Mouse (Mus musculus) 3134 (cell line): Measurements from ENCODE around the gene Mutyh.

Experiments
- DNase-seq: peaks from one replicate; pipeline ENCODE4 v3.0.0-alpha.2; 2011; ENCODE audit warnings: low spot score; ENCODE audit not compliant: insufficient read length; ENCODE audit errors: extremely low read depth

The Mutyh gene

DNA sequence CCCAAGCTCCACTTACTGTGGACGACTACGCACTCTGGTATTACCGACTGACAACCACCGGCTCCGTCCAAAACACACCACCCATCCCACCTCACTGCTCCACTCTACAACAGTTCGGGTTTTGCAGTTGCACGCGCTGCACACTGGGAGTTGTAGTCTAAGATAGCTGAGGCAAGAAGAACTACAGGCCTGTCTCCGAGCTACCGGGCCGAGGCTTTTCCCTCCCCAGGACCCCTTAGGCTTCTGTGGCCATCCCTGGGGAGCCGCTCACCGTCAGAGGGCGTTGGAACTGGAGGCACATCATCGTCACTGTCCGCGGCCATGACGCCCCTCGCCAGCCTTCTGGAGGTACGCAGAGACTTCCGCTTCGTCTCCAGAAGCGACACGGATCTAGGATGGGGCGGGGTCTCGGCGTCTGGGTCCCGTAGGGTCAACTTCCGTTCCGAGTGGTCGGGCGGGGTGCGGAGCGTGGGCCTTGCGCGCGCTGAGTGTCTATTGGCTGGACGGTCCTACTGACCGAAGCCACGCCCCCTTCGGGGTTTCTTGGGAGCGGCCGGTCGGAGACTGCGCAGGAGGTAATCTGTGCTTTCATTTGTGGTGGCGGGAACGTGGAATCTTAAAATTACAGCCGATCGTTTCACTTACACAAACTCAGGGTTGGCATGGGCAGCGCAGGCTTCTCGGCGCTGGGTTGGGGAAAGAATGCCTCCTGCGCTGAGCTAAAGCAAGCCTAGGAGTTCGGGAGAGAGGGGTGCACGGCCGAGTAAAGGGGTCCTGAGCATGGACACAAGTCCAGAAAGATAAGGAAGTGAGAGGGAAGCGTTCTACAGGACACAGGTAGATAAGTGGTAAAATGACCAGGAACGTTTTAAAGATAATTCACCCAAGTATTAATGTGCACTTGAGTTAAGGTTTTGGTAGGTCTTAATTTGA, at the start of gene Mutyh, which contains the start of gene Toe1:
Mutyh (plus strand) TSS at position 527 of the 933 bp plus-strand sequence.
Toe1 (minus strand) TSS at position 444 of the 933 bp plus-strand sequence.
- DNase-seq = peak; percentile 98

DNA sequence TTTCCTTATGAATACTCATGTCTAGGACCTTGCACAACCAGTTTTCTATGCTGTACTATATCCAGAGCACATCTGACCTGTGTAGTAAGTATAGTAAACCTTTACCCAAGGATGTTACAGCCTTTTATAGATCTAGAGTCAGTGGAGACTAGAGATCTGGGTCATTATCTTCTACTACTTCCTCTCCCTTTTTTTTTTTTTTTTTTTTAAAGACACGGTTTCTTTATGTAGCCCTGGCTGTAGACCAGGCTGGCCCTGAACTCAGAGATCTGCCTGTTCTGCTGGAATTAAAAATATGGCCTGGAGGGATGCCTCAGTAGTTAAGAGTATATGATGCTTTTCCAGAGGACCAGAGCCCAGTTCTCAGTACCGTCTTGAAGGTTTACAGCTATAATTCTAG, 45.6 kb upstream of the Mutyh start:
- DNase-seq = no peak

DNA sequence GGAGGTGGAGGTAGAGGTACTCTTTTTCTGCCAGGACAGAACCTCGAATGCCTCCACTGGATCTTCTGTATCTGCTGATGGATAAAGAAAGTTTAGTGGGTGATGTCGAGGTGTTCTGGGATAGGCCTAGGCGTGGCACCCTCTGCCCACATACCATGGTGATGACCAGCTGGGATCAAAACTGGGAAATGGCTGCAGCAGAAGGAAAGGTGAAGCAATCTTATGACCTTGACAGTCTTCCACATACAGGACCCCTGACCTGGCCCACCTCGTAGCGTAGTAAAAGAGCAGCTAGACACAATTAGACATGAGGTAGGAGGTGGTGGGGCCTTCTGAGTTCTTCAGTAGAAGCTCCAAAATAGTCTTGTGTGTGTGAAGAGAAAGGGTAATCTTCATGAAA, 43.5 kb upstream of the Mutyh start:
- DNase-seq = peak; percentile 20

DNA sequence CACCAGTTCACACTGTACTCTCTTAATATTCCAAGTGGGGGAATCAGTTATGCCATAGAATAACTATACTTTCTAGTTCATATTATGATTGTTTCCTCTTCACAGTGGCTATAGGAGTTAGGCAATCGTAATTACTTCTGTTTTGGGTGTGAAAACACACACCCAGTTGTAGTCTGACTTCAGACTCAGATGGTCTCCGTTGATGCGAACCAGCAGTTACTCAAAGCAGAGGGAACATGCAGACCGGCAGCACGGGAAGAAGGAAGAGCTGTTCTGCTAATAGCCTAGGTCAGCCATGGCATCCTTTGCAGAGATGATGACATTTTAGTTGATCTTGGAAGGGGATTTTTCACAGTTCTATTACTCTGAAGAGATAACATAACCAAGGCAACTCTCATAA, 39.0 kb upstream of the Mutyh start:
- no peak for DNase-seq

DNA sequence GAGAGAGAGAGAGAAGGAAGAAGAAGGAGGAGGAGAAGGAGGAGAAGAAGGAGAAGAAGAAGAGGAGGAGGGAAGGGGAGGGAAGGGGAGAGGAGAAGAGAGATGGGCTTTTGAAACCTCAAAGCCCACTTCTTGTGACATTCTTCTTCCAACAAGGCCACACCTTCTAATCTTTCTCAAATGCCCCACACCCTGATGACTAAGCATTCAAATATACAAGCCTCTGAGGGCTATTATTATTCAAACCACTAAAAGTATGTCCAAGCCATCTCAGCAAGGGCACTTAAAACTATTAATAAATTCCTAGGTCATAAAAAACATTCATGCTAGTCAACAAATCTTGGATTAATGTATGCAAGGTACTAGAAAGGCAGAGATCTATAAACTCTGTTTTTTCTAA, 38.5 kb upstream of the Mutyh start:
- DNase-seq = peak; percentile 41

DNA sequence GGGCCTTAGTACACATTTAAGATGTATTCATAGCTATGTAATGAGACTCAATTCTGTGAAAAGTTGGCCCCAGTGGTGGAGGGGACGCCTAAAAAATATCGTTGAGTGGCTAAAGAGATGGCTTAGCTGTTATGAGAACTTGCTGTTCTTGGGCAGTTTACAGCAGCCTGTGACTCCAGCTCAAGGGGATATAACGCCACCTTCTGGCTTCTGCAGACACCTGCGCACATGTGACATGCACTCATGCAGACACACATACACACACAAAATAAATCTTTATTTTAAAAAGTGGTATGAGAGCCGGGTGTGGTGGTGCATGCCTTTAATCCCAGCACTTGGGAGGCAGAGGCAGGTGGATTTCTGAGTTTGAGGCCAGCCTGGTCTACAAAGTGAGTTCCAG, 31.1 kb upstream of the Mutyh start:
- DNase-seq = no peak

DNA sequence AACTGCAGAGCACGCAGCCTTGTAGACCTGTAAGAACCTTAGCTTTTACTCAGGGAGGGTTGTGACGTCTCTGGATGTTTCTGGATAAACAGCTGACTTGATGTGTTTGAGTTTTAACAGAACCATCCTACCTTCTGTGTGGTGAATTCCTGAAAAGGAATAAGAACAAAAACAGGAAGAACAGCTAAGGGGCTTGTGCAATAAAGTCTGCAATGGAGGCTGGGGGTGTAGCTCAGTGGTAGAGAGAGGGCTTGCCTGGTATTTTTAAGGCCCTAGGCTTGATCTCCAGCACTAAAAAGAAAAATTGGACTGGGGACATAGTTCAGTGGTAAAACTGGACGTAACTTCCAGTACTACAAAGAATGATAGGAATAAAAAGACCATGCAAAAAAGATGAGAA, 30.4 kb upstream of the Mutyh start:
- DNase-seq = no peak

DNA sequence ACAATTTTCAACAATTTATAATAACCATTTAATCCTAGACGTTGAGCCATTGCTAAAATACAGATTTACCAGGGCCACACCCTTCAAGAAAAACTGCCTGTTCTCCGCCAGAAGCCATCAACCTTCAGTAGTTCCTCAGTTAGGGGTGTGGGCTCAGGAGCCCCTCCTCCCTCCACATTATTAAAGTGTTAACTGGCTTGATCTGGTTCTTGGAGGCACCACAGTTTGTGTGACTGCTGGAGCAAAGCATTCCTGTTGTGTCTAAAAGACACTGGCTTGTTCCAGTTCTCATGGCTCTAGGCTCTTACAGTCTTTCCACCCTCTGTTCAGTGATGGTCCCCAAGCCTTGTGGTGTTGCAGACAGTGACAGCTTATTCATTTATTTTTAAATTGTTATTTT, 27.0 kb upstream of the Mutyh start:
- DNase-seq = no peak

DNA sequence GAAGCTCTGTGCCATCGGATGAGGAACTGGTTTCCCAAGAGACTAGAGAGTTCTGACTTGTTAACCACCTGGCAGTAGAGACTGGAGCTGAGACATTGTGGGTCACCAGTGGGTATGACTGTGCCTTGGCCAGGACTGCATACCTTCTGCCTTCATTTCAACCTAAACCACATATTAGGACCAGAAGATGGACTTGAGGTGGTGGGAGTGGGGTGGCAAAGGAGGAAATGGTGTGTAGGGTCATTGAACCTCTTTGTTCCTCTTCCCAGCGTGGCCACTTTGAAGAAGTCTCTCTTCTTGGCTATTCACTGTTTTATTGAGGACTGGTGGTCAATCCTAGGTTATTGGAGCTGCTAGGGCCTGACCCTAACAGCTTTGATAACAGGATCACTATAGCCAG, 26.2 kb upstream of the Mutyh start:
- no peak for DNase-seq

DNA sequence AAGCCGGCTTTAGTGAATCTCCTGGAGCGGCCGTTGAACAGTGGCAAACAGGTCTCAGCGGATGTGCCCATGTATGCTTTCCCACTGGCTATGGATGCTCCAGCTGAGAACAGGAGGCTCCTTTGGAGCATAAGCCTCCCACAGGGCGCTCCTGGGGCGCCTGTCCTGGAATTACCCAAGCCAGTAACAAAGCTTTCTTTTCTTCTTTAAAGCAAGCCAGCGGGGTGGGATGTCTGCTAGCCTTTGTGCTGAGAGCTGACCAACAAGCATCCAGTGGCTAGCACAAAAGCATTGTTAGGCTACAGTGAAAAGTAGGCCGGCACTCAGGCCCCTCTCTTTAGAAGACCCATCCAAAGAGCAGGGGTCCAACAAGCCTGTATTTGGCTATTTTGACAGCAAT, 25.4 kb upstream of the Mutyh start:
- DNase-seq = no peak

DNA sequence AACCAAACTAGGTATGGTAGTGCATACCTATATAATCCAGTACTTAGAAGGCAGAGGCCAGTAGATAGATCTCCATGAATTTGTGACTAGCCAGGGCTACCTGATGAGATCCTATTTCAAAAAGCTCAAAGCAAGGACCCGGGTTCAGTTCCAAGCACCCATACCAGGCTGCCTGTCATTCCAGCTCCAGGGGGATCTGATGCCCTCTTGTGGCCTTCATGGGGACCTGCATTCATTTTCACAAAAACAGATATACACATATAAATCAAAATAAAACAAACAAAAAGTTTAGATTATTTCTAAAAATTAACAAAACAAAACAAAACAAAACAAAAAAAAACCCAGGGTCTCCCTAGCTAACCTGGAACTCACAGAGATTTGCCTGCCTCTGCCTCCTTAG, 20.9 kb upstream of the Mutyh start:
- no peak for DNase-seq

DNA sequence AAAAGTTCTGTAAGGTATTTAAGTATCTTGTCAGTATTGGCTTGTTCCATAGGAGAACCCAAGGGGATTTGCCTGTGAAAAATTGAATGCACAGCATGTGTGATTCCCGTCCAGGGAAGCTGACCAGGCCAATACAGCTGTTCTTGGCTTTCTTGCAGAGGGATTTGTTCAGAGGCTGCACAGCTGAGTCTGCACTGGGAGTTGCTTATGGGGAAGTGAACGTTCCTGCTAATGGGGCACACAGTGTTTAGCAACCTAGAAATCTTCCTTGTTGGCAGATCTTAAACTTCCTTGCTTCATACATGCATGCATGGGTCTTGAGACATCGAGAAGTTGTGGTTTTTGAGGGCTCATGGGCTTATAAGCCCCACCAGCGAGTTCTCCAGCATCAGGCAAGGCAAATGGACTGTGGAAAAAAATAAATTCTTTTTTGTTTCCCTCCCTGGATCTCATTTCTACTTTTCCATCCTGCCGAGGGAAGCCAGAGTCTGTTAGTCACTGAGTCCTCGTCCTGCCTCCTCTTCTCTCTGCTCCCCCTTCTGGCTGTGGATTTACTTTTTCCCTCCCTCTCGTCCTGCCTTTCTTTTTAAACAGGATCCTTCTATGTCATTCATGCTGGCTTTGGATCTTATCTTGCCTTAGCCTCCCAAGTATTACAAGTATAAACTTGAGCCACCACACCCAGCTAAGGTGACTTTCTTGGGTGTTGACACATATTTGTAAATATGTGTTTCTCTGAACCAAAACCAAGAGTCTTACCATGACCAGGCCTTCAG, 19.4 kb upstream of the Mutyh start:
- peak; percentile 37 for DNase-seq

DNA sequence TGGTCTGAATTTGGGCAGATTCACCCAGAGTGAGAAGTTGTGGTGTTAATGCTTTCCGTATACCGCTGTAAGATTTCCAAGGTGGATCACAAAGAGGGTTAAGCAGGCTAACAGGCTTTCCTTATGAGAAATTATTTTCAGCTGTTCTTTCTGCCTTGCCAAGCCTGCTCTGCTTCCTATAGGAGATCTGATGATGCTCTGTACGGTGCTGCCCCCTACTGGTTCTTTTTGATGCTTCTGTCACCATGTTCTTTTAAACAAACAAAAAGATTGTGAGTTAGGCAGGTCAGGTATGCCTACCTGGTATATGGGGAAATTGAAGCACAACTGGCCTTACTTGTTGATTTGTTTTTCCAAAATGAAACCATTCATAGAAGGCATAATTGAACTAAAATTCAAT, 18.6 kb upstream of the Mutyh start:
- DNase-seq = peak; percentile 29

DNA sequence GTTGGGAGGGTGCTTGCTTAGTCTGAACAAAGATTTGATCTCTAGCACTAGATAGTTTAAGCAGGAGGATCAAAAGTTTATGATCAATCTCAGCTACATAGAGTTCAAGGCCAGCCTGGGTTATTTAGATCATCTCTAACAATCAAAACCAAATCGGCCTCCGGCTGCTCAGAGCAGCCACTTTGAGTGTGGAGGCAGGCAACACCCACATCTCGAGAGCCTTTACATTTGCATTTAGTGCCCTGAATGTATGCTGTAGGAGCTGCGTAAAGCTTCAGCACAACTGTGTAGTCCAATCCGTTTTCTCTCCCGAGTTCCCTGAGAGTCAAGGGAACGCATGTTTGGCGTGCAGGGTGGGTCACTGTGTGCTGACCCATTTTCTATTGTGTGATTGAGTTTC, 15.1 kb upstream of the Mutyh start:
- DNase-seq = no peak

DNA sequence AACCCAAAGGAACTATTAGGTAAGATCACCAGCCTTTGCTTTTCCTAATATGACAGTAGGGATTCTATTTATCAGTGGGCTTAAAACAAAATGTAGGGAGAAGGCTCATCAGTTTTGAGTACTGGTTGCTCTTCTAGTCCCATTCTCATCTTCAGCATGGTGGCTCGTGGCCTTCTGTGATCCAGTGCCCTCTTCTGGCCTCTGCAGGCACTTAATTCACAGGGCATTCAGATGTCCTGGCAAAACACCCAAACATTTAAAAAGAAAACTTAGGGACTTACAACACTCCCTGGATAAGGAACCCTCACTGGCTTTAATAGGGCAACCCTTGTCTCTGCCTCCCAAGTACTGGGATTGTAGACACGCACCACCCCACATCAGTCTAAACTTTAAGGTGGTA, 13.2 kb upstream of the Mutyh start:
- DNase-seq = no peak

DNA sequence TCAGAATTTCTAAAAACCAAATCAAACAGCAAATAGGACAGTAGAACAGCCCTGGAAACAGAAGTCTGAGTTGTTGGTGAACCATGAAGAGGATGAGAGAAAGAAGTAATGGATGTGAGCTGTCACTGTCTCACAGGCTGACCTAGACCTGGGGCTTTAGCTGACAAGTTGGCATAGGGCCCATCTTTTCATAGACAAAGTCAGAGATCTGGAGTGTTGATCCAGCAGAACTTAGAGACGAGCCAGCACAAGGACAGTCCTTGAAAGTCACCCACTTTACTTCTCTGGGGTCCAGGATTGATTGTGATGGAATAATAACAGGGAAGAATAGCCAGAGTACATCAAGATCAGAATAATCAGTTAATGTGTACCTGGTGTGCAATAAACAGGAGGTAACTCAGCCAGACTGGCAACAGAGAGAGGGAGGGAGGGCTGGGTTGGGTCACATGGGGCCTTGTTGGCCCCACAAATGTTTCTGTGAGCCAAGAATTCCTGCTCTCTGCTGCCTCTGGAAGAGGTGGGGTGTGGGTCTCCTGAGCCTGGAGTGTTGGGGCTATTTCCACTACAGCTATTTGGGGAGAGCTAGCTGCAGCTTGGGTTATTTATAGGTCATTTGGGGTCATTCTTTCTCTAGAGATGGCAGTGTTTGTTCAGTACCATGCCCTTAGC, 10.9 kb upstream of the Mutyh start:
- DNase-seq = no peak

DNA sequence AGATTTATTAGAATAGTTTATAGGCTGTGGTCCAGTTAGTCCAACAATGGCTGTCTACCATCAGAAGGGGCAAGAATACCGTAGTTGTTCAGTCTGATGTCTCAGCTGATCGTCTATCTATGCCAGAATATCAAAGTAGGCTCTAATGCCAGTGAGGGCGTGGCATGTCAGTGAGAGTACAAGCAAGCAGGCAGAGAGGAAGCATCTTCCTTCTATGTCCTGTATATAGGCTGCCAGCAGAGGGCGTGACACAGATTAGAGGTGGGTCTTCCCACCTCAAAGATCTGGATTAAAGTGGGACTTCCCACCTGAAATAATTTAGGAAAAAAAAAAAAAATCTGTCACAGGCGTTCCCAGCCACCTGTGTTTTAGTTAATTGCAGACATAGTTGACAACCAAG, 7.6 kb upstream of the Mutyh start:
- no peak for DNase-seq

DNA sequence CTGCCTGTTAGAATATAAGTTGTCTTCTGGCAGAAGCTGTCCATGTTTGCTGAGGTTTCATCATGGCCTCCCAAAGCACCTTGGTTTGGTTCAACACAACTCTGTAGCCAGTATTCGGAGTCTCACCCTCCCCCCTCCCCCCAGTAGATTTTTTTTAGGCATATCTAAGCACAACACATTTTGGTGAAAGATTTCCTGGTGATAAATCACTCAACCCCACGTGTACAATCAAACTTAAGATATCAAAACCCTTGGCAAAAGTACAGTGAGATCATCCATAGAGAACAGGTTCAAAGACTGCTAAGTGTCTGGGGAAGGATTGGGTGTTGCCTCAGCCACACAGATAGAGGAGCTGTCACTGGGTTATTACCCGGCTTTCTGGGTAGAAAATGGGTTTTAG, 3.5 kb downstream of the Mutyh start:
- no peak for DNase-seq

DNA sequence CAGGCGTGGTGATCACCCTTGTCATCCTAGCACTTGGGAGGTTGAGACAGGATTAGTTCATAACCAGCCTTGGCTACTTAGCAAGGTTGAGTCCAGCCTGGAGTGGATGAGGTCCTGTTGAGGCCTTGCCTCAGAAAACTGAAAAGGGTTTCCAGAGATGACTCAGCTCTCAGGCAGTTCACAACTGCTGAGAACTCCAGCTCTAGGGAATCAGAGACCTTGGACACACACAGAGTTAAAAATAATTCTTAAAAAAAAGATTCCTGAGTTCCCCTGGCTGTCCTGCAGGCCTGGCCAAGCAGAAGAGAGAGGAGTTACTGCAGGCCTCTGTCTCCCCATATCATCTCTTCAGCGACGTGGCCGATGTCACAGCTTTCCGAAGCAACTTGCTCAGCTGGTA, 7.8 kb downstream of the Mutyh start:
- DNase-seq = no peak

DNA sequence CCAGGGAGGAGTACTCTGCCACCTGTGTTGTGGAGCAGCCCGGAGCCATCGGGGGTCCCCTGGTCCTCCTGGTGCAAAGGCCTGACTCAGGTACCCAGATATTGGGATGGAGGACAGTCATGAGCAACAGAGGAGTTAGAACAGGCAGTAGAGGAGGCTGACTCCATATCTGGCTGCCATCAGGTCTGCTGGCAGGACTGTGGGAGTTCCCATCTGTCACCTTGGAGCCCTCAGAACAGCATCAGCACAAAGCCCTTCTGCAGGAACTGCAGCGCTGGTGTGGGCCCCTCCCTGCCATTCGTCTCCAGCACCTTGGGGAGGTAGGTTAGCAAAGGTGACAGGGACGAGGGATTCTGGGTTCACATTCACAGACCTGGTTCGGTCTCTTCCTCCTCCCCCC, 10.0 kb downstream of the Mutyh start:
- DNase-seq = no peak
